Mouse (Mus musculus) Patski (cell line): ENCODE data around the gene Ifi214. TPM values are rescaled to one million over a fixed set of nuclear protein-coding genes. Genes with fewer than 3 reads are reported as not detected.
"Not testable (repeated sequence)": the region's sequence is repeated elsewhere in the genome, so short reads cannot be mapped to it uniquely, and the experiment has no call there.

Experiments used
- ATAC-seq: fragments of 100-300 bp; one replicate; pipeline ENCODE4 v1.8.0; 2021
- CTCF ChIA-PET: fragments of 350-600 bp; sonication (Branson Sonifier 250); formaldehyde crosslinking; loops from one replicate; lab custom pipeline; 2022; ENCODE audit warnings: inconsistent platforms; lab: Charles Lee
- POLR2A ChIA-PET: fragments of 350-600 bp; sonication (Branson Sonifier 250); formaldehyde crosslinking; loops from one replicate; lab custom pipeline; 2022; ENCODE audit warnings: antibody characterized with exemption, inconsistent platforms; lab: Charles Lee
- DNase-seq: peaks from one replicate; pipeline ENCODE4 v3.0.0-alpha.2; 2011; ENCODE audit warnings: low read depth, low spot score
- H3K27me3 ChIP-seq: fragments of 371-371 bp; one replicate; pipeline ENCODE4 v1.5.1; 2021
- CTCF ChIP-seq: fragments of 100-300 bp; IDR thresholded peaks from one replicate; pipeline ENCODE4 v1.5.1; 2021
- in situ Hi-C: fragments of 300-500 bp; cut with MboI; formaldehyde crosslinking; loops from 3 replicates; pipeline ENCODE4 v1.11.1; 2018; ENCODE audit warnings: low pct_unique_long_range_greater_than_20kb, mixed read lengths
- polyA plus RNA-seq: library from polyadenylated mRNA; unstranded; gene quantifications from one replicate; pipeline ENCODE4 v1.2.3, GENCODE M21; 2021

The Ifi214 gene
- not detected for polyA plus RNA-seq

- H3K27me3 ChIP-seq, CTCF ChIA-PET, POLR2A ChIA-PET, in situ Hi-C loops, DNase-seq, ATAC-seq: not testable (repeated sequence)
Observed at GRCm38 (mm10) chr1:173535791-173536190, at the start of gene Ifi214. TSS of gene Ifi214 (minus strand) at chr1:173535957.

DNA sequence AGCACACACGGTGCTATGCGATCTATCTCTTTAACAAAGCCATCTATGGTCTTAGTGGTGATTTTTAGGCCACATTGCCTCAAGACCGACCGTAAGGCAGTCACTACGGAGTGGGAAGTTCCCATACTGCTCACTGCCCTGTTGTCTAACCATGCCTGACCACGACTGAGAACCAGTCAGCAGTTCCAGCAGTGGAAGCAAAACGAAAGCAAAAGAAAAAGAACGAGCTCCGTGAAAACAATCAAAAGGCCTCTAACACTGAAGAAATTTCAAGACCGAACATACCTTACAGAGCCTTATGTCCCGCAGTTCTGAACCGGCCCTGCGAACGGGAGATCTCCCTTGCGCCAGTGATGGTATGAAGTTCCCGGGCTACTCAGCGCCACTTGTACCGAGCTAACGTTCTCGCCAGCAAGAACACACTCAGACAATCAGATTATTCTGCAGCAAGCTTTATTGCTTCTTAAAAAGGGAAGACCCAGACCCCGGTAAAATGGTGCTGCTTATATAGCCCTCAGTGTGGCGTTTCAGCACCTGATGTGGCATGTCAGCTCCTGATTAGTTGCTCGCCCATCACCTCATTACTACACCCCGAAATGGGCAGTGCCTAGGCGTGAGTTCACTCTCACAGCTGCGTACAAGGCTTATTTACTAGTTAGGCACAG lies 44.3 kb upstream of the Ifi214 start:
- no peaks in the 10 kb centered on the region for H3K27me3 ChIP-seq
- in situ Hi-C loops: no loop called here
- ChIA-PET CTCF (no interaction called here), POLR2A (no interaction called here)
- DNase-seq (no peak), ATAC-seq (no peak)
- no peak for TF ChIP-seq CTCF

DNA sequence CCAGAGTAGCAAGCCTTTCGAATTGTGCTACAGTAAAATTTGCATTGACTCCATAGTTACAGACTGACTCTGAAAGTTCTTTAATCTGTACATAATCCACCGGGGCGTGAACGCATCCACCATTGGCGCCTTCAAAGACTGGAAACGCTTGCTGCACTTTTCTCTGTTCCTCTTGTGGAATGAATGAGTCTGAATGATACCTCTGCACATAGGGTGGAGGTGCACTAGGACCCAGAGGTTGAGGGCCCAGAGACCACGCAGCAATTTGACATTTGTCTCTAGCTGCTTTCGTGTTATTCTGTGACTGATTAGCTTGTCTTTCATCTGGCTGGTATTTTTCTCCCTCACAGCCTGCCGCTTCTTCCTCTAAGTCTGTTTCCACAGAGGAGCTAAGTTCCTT lies 43.3 kb upstream of the Ifi214 start:
- no peak for TF ChIP-seq CTCF
- in situ Hi-C loops: no loop called here
- ATAC-seq (no peak), DNase-seq (no peak)
- ChIA-PET POLR2A (no interaction called here), CTCF (no interaction called here)
- no peaks in the 10 kb centered on the region for H3K27me3 ChIP-seq

DNA sequence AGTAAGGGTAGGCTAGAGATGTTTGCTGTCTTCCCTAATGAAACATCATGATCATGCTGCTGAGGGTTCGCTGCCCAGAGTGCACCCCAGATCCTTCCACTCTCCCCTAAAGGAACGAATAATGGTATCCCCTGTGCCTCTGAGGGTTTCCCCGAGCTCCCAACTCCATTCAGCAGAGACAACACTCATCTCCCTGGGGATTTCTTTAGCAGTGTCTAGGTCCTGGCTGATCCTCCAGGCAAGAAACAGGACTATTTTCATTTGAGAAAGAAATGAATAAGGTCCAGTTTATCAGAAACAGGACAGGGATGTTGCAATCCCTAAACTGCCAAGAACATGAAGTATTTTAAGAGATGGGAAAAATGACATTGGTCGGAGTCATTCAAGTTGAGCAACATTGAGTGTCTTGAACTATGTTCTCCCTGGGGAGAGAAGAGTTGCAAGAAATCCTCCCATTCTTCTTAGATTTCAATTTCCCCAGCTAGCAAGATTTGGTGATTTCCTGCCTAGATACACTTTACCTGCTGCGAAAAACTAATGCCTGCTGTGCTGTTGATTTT lies 14.8 kb upstream of the Ifi214 start:
- H3K27me3 ChIP-seq, POLR2A ChIA-PET, DNase-seq, in situ Hi-C loops, CTCF ChIA-PET, ATAC-seq: not testable (repeated sequence)

DNA sequence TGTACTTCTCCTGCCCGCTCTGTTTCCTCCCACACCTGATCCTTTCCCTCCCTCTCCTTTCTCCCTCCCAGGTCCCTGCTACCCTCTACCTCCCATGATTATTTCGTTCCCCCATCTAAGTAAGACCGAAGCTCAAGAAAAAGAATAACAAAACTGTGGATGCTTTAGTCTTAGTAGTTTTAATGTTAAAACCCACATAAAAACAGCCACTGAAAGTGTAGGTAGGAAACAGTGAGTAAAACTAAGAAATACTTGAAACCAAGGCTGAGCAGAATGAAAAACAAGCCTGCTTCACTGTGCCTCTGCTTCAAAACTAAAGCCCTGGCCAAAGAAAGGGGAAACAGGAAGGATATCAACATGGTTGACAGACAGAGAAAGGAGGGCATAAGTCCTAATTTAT lies 13.0 kb upstream of the Ifi214 start:
- CTCF ChIA-PET, in situ Hi-C loops, POLR2A ChIA-PET, DNase-seq, ATAC-seq, H3K27me3 ChIP-seq: not testable (repeated sequence)

DNA sequence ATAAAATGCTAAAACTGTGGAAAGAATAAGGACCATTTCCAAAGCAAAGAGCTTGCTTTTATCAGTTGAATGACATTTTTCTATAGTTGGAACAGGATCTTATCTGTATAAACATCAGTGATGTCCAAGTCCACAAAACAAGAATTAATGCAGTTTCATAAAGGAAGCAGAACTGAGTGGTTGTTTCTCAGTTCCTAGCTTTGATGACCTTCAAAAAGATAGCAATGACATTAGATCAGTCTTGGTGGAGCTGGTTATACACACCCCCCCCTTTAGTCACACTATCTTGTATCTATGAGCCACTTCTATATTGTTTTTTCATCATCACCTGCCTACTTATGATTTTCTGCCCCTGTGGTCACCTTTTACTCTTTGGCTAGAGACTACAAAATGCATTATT lies 14.3 kb downstream of the Ifi214 start:
- no peak for DNase-seq
- CTCF ChIA-PET: no interaction called here
- no peaks in the 10 kb centered on the region for H3K27me3 ChIP-seq
- in situ Hi-C loops: no loop called here
- ATAC-seq: no peak
- no peak for TF ChIP-seq CTCF
- POLR2A ChIA-PET: no interaction called here

DNA sequence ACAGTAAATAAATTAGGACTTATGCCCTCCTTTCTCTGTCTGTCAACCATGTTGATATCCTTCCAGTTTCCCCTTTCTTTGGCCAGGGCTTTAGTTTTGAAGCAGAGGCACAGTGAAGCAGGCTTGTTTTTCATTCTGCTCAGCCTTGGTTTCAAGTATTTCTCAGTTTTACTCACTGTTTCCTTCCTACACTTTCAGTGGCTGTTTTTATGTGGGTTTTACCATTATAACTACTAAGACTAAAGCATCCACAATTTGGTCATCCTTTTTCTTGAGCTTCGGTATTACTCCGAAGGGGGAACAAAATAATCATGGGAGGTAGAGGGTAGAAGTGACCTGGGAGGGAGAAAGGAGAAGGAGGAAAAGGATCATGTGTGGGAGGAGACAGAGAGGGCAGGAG lies 25.2 kb downstream of the Ifi214 start:
- H3K27me3 ChIP-seq, POLR2A ChIA-PET, CTCF ChIA-PET, DNase-seq, in situ Hi-C loops, ATAC-seq: not testable (repeated sequence)

DNA sequence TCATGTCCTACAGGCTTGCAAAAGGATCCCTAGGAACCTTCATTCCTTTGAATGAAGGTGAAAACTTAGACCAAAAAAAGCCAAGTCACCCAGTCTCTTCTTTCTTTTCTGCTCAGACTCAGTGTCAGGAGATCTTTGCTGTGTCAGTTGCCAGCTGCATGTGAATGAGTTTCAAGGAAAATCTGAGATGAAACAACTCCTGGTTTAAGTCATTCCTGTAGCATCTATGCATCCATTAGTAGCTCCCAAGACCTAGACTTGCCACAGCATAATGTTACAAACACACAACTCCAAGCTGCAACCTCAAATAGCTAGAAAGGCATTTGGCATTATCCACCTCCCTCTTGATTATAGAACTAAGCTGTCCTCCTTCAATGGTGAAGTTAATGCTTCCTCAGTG lies 44.3 kb downstream of the Ifi214 start:
- CTCF ChIA-PET, ATAC-seq, POLR2A ChIA-PET, H3K27me3 ChIP-seq, DNase-seq: not testable (repeated sequence)
- in situ Hi-C loops: loop anchor here (5.0 kb wide), 1 partner anchor 111 kb away; no protein-coding TSS in a partner anchor

GRCm38 (mm10) chr1:173490812-173491480 lies 44.8 kb downstream of the Ifi214 start, which contains the start of gene Ifi206:
TSS of gene Ifi206 (minus strand) at chr1:173491041.
- DNase-seq, ATAC-seq, POLR2A ChIA-PET, H3K27me3 ChIP-seq, CTCF ChIA-PET: not testable (repeated sequence)
- in situ Hi-C loops: loop anchor here (5.0 kb wide), 1 partner anchor 111 kb away; no protein-coding TSS in a partner anchor

DNA sequence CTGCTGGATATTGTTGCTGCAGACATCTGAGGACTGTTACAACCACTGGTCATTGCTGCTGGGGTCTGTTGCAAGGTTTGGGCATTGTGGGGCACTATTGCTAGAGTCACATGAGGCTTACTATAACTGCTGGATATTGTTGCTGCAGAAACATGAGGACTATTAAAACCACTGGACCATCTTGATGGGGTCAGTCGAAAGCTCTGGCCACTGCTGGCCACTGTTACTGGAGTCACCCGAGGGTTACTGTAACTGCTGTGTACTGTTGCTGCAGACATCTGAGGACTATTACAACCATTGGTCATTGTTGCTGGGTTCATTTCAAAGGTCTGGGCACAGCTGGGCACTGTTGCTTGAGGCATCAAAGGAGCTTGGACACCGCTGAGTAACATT lies 54.6 kb downstream of the Ifi214 start:
- DNase-seq, H3K27me3 ChIP-seq, CTCF ChIA-PET, POLR2A ChIA-PET, ATAC-seq, in situ Hi-C loops: not testable (repeated sequence)

DNA sequence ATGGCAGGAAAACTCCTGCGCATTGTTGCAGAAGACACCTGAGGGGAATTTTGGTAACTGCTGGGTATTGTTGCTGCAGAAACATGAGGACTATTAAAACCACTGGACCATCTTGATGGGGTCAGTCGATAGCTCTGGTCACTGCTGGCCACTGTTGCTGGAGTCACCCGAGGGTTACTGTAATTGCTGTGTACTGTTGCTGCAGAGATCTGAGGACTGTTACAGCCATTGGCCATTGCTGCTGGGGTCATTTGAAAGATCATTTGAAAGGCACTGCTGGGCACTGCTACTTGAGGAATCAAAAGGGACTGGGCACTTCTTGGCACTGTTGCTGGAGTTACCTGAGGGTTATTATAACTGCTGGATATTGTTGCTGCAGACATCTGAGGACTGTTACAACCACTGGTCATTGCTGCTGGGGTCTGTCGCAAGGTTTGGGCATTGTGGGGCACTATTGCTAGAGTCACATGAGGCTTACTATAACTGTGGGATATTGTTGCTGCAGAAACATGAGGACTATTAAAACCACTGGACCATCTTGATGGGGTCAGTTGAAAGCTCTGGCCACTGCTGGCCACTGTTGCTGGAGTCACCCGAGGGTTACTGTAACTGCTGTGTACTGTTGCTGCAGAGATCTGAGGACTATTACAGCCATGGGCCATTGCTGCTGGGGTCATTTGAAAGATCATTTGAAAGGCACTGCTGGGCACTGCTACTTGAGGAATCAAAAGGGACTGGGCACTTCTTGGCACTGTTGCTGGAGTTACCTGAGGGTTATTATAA lies 55.2 kb downstream of the Ifi214 start:
- POLR2A ChIA-PET, CTCF ChIA-PET, DNase-seq, H3K27me3 ChIP-seq, in situ Hi-C loops, ATAC-seq: not testable (repeated sequence)

Other genes starting within 250 kb of the Ifi214 start
- not detected for gene Ackr1, start 202.2 kb downstream of the Ifi214 start, polyA plus RNA-seq
- 0.13 TPM for gene Aim2, start 185.1 kb downstream of the Ifi214 start, polyA plus RNA-seq
- gene Cadm3, start 168.3 kb downstream of the Ifi214 start, polyA plus RNA-seq: not detected
- gene Ifi206, start 44.9 kb downstream of the Ifi214 start, polyA plus RNA-seq: not detected
- not detected for gene Ifi213, start 63.3 kb upstream of the Ifi214 start, polyA plus RNA-seq
- 0.06 TPM for gene Ifi209, start 95.0 kb upstream of the Ifi214 start, polyA plus RNA-seq
- not detected for gene Ifi208, start 137.7 kb upstream of the Ifi214 start, polyA plus RNA-seq
- gene Ifi207, start 205.8 kb upstream of the Ifi214 start, polyA plus RNA-seq: 0.40 TPM
- 6.5 TPM for gene Ifi204, start 231.0 kb upstream of the Ifi214 start, polyA plus RNA-seq